Mouse (Mus musculus) CD4-positive naive resting alpha-beta T cell, adult 76 days (primary cell): Measurements from ENCODE around the gene Fabp1. TPM values are rescaled to one million over a fixed set of nuclear protein-coding genes. Genes with fewer than 3 reads are reported as not detected.

ENCODE experiments used
- total RNA-seq: library from RNA; stranded (reverse); gene quantifications from one replicate; pipeline ENCODE4 v1.2.4, GENCODE M21; 2023

Fabp1 gene
- not detected for total RNA-seq

GRCm38 (mm10) chr6:71199612-71200011 lies at the start of gene Fabp1:
TSS of gene Fabp1 (plus strand) at chr6:71199827.

Other genes starting within 250 kb of the Fabp1 start
- not detected for gene Foxi3, start 243.3 kb upstream of the Fabp1 start, total RNA-seq
- 1.6 TPM for gene Thnsl2, start 55.4 kb upstream of the Fabp1 start, total RNA-seq
- 30.6 TPM for gene Krcc1, start 71.8 kb downstream of the Fabp1 start, total RNA-seq
- gene Smyd1, start 122.4 kb downstream of the Fabp1 start, total RNA-seq: 0.21 TPM
- 11.2 TPM for gene Cd8b1, start 123.0 kb downstream of the Fabp1 start, total RNA-seq
- gene Cd8a, start 173.6 kb downstream of the Fabp1 start, total RNA-seq: 6.5 TPM
- 71.4 TPM for gene Rmnd5a, start 240.8 kb downstream of the Fabp1 start, total RNA-seq